Mouse (Mus musculus) Patski (cell line): Measurements from ENCODE around the gene Pld1. TPM values are rescaled to one million over a fixed set of nuclear protein-coding genes. Genes with fewer than 3 reads are reported as not detected.

ENCODE experiments used
- ATAC-seq: fragments of 100-300 bp; one replicate; pipeline ENCODE4 v1.8.0; 2021
- CTCF ChIA-PET: fragments of 350-600 bp; sonication (Branson Sonifier 250); formaldehyde crosslinking; loops from one replicate; lab custom pipeline; 2022; ENCODE audit warnings: inconsistent platforms; lab: Charles Lee
- POLR2A ChIA-PET: fragments of 350-600 bp; sonication (Branson Sonifier 250); formaldehyde crosslinking; loops from one replicate; lab custom pipeline; 2022; ENCODE audit warnings: antibody characterized with exemption, inconsistent platforms; lab: Charles Lee
- DNase-seq: peaks from one replicate; pipeline ENCODE4 v3.0.0-alpha.2; 2011; ENCODE audit warnings: low read depth, low spot score
- H3K27me3 ChIP-seq: fragments of 371-371 bp; one replicate; pipeline ENCODE4 v1.5.1; 2021
- CTCF ChIP-seq: fragments of 100-300 bp; IDR thresholded peaks from one replicate; pipeline ENCODE4 v1.5.1; 2021
- in situ Hi-C: fragments of 300-500 bp; cut with MboI; formaldehyde crosslinking; loops from 3 replicates; pipeline ENCODE4 v1.11.1; 2018; ENCODE audit warnings: low pct_unique_long_range_greater_than_20kb, mixed read lengths
- polyA plus RNA-seq: library from polyadenylated mRNA; unstranded; gene quantifications from one replicate; pipeline ENCODE4 v1.2.3, GENCODE M21; 2021

Pld1 gene
- polyA plus RNA-seq, 1 experiment from 2014 or later: 16.1 TPM

DNA sequence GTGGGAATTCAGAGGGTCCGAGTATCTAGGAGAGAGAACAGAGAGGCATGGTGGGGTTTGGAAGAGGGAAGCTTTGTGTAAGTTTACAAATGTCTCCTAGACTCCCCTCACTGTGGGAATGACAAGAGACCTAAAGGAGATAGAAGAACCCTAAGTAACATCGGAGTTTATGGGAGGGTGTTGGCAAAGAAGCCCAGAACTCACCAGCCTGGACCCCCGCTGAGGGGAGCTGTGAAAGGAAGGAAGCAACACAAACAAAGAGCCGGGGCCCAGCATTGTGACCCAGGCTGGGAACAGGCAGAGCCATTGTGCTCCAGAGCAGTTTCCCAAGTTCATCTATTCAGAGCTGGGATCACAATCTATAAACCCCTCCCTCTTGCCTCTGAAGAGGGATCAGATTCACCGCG lies 25.3 kb downstream of the Pld1 start:
- CTCF ChIA-PET: interaction anchor here (1.1 to 1.2 kb wide), 2 partner anchors 9 to 12 kb away, joined by 3 to 4 read pairs; no protein-coding TSS in a partner anchor
- ATAC-seq (no peak), DNase-seq (no peak)
- POLR2A ChIA-PET: interaction anchor here (0.6 kb wide), 1 partner anchor 268 kb away, joined by 3 read pairs; no protein-coding TSS in a partner anchor
- TF ChIP-seq CTCF: no peak
- in situ Hi-C loops: no loop called here
- H3K27me3 ChIP-seq: no peaks in the 10 kb centered on the region

DNA sequence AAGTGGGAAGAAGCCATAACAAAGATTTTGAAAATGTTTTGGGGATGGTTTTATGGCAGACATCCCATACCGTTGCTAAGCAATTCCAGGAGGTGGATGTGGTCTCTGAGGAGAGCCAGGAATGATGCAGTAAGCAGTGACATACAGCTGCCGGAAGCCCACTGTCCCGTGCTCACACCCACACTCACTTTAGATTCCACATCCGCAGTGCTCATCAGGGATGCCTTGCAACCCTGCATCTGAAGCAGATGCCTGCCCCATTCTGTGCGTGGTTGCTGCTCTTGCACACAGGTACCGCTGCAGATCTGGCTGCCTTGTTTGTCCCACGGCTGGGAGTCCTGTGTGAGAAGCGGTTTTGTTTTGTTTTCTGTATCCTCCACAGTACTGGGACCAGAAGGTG lies 30.2 kb downstream of the Pld1 start:
- in situ Hi-C loops: no loop called here

DNA sequence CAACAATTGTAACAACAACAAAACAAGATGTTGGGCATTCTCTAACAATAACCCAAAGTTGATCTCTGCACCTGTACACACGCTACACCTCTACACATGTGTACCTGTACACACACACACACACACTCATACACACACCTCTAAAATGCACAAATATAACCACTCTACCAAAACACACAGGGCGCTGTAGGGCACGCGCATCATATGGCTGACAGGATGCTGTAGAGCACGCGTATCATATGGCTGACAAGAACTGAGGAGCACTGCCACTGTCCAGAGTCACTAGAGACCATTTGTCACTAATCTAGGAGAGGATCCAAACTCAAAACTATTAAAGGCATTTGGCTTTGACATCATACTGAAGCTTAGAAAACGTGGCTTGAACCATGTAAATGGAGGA lies 35.4 kb downstream of the Pld1 start:
- no peaks in the 10 kb centered on the region for H3K27me3 ChIP-seq
- no peak for TF ChIP-seq CTCF
- CTCF ChIA-PET: interaction anchor here (1.0 to 2.5 kb wide), 5 partner anchors 8 to 45 kb away, joined by 3 to 9 read pairs (median 4); no protein-coding TSS in a partner anchor

More for the DNA sequence above, 30.2 kb downstream of the Pld1 start:
- no peaks in the 10 kb centered on the region for H3K27me3 ChIP-seq
- ChIA-PET CTCF (interaction anchor here (1.8 to 3.2 kb wide), 2 partner anchors 12 to 14 kb away, joined by 5 to 11 read pairs; no protein-coding TSS in a partner anchor), POLR2A (no interaction called here)
- DNase-seq (no peak), ATAC-seq (no peak)
- TF ChIP-seq CTCF: no peak

GRCm38 (mm10) chr3:27974981-27975380 lies 36.5 kb downstream of the Pld1 start:
- no peak for DNase-seq
- ChIA-PET CTCF (interaction anchor here (1.0 to 2.5 kb wide), 9 partner anchors 7 to 132 kb away, joined by 3 to 9 read pairs (median 4); no protein-coding TSS in a partner anchor), POLR2A (no interaction called here)
- no peak for ATAC-seq
- in situ Hi-C loops: loop anchor here (5.0 kb wide), 1 partner anchor 127 kb away; no protein-coding TSS in a partner anchor
- no peak for TF ChIP-seq CTCF
- no peaks in the 10 kb centered on the region for H3K27me3 ChIP-seq

More for the DNA sequence above, 35.4 kb downstream of the Pld1 start:
- POLR2A ChIA-PET: no interaction called here
- in situ Hi-C loops: no loop called here
- ATAC-seq (no peak), DNase-seq (no peak)

DNA sequence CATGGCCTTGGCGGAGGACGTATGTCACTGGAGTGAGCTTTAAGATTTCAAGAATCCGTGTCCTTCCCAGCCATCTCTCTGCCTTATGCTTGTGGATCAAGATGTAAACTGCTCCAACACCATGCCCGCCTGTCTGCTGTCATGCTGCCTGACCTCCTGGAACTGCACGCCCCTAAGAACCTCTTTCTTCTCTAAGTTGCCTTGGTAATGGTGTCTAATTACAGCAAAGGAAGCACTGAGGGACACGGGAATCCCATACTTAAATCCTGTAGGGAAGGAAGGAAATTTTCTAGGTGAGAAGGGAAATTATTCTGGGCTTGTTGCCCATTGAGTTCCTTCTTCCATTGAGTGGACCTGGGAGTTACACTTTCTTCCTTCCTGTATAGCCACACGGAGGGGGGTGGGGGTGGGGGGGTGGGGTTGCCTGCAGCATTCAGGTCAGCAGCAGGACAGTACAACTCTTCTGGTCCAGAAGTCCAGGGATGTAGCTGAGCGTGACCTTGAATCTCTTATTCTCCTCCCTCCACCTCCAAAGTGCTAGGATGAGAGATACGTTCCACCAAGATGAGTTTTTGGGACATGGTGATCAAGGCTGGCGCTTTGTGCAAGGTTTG lies 38.5 kb downstream of the Pld1 start:
- no peaks in the 10 kb centered on the region for H3K27me3 ChIP-seq
- TF ChIP-seq CTCF: no peak
- in situ Hi-C loops: loop anchor here (5.0 kb wide), 1 partner anchor 125 kb away; no protein-coding TSS in a partner anchor
- ChIA-PET CTCF (interaction anchor here (2.3 to 2.7 kb wide), 3 partner anchors 20 to 131 kb away, joined by 8 to 13 read pairs (median 9); no protein-coding TSS in a partner anchor), POLR2A (interaction anchor here (0.7 kb wide), 1 partner anchor 38 kb away, joined by 3 read pairs; the partner anchor contains the start of gene Pld1)
- DNase-seq (no peak), ATAC-seq (peak; percentile 19)

DNA sequence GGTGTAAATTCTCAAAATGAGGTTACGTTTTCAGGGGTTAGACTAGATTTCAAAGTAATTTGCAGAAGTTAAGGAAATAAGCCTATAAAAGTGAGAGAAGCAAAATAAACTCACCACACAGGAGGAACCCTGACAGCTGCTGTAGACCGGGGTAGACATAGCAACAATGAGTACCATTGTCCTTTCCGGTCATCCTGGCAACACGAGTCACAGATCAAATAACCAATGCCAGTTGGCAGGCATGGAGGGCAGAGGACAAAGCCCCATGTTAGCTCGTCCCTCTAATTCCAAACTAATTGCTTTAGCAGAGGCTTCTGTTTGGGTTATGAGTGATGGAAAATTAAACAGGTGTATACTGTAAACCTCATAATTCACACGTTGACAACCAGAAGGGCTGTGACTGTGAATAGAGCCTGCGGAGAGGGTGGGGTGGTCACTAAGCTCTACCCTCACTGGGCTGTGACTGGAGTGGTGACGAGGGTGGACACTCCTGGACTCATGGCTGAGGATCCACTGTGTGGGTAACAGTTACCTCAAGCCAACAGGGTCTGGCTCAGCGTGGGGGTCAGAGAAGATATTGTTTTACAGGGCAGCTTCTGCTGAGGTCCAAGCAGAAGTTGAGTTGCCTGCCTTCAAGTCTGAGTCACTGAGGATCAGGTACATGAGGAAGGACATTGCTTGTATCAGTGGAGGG lies 39.7 kb downstream of the Pld1 start:
- ATAC-seq (no peak), DNase-seq (no peak)
- no peak for TF ChIP-seq CTCF
- ChIA-PET CTCF (interaction anchor here (1.0 to 2.7 kb wide), 7 partner anchors 8 to 310 kb away, joined by 3 to 13 read pairs (median 8); no protein-coding TSS in a partner anchor), POLR2A (no interaction called here)
- in situ Hi-C loops: loop anchor here (5.0 kb wide), 1 partner anchor 124 kb away; no protein-coding TSS in a partner anchor
- H3K27me3 ChIP-seq: no peaks in the 10 kb centered on the region

GRCm38 (mm10) chr3:27981591-27981990 lies 43.1 kb downstream of the Pld1 start:
- in situ Hi-C loops: no loop called here
- ATAC-seq: no peak
- TF ChIP-seq CTCF: no peak
- POLR2A ChIA-PET: no interaction called here
- DNase-seq: no peak
- CTCF ChIA-PET: interaction anchor here (1.0 to 6.3 kb wide), 12 partner anchors 10 to 244 kb away, joined by 3 to 48 read pairs (median 5); no protein-coding TSS in a partner anchor
- H3K27me3 ChIP-seq: no peaks in the 10 kb centered on the region

DNA sequence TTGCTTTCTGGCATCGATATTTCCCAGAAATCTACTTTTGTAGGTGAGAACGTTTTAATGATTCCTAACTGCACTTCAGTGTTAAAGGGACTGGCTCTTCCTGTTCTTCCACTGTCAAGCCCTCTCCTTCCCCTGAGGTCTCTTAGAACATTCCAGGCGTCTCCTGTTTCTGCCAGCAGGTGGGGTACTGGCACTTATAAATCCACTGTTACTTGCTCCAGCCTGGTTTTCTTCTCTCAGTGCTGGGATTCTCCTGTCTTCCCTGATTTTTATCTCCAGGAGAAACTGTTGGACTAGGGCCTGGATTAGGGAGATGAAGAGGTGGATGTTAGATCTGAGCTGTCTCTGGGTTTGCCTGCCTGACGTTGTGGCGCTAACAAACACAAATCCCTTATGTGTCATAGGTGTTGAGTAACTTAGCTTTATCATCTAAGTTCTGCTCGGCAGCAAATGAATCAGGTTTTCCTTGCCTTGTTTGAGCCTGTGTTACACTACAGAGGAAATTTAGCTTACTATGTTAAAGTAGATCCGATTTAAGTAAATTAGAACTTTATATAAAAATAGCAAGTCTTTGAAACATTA lies 44.0 kb downstream of the Pld1 start:
- ChIA-PET CTCF (interaction anchor here (0.8 to 6.3 kb wide), 17 partner anchors 11 to 298 kb away, joined by 3 to 48 read pairs (median 4); no protein-coding TSS in a partner anchor), POLR2A (no interaction called here)
- peak; percentile 81 for ATAC-seq

DNA sequence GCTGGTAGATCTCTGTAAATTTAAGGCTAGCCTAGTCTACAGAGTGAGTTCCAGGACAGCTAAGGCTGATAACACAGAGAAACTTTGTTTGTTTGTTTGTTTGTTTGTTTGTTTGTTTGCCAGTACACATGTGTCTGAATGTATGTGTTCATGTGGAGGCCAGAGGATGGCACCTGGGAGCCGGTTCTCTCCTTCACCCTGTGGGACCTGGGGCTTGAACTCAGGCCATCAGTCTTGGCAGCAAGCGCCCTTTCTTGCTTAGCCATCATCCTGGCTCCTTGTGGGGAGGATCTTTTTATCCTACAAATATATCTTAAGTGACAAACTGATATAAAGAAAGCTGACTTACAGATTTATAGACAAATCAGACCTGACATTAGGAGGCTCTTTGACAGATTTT lies 44.8 kb downstream of the Pld1 start:
- POLR2A ChIA-PET: no interaction called here
- ATAC-seq: no peak
- H3K27me3 ChIP-seq: no peaks in the 10 kb centered on the region
- in situ Hi-C loops: no loop called here
- DNase-seq: no peak
- CTCF ChIA-PET: interaction anchor here (0.8 to 6.3 kb wide), 19 partner anchors 8 to 510 kb away, joined by 3 to 48 read pairs (median 4); no protein-coding TSS in a partner anchor
- TF ChIP-seq CTCF: no peak

More for the DNA sequence above, 44.0 kb downstream of the Pld1 start:
- no peaks in the 10 kb centered on the region for H3K27me3 ChIP-seq
- no peak for DNase-seq
- peak; percentile 91 for TF ChIP-seq CTCF
- in situ Hi-C loops: no loop called here
